Mouse (Mus musculus): ENCODE data around the gene Ccdc85c. TPM values are rescaled to one million over a fixed set of nuclear protein-coding genes. Genes with fewer than 3 reads are reported as not detected.
A peak's percentile ranks its signal among the peaks of the same experiment; 100 is the strongest.

Gene Ccdc85c
- polyA plus RNA-seq, 1 experiment: 6.6 TPM

- H3K79me2 ChIP-seq (ENCODE audit: control insufficient read depth, insufficient read depth): no peaks in the 10 kb centered on the region
- peak overlapping the region; percentile 87 for H3K4me2 ChIP-seq (ENCODE audit: low read depth)
- H3K36me3 ChIP-seq (ENCODE audit: control insufficient read depth, insufficient read depth): no peaks in the 10 kb centered on the region
- peak; percentile 31 for TF ChIP-seq POLR2A (IDR thresholded peaks at IDR 0.05; ENCODE audit: insufficient read length, low read depth)
- peak; percentile 11 for TF ChIP-seq E2F4 (IDR thresholded peaks at IDR 0.05; ENCODE audit: insufficient read depth)
- TF ChIP-seq REST (IDR thresholded peaks at IDR 0.05; ENCODE audit: insufficient read depth, insufficient read length): no peak
- H3ac ChIP-seq (ENCODE audit: control insufficient read depth, insufficient read length): peak overlapping the region; percentile 38
- no peaks in the 10 kb centered on the region for H3K27me3 ChIP-seq (ENCODE audit: control insufficient read depth, insufficient read depth, insufficient read length)
- H3K4me3 ChIP-seq: peak overlapping the region; percentile 52
Measured at GRCm38 (mm10) chr12:108275508-108275890, 274 bp upstream of the Ccdc85c start.

- H3K4me3 ChIP-seq: peak overlapping the region; percentile 52
- TF ChIP-seq SRF (IDR thresholded peaks at IDR 0.05; ENCODE audit: control insufficient read depth, insufficient read length, low read depth) (no peak), TCF3 (IDR thresholded peaks at IDR 0.05; ENCODE audit: insufficient read length, low read depth) (no peak), TCF12 (IDR thresholded peaks at IDR 0.05; ENCODE audit: insufficient read depth, poor library complexity, severe bottlenecking) (no peak), POLR2AphosphoS2 (IDR thresholded peaks at IDR 0.05; ENCODE audit: insufficient read length, low read depth) (no peak), E2F4 (IDR thresholded peaks at IDR 0.05; ENCODE audit: insufficient read depth) (no peak), MYOG (IDR thresholded peaks at IDR 0.05; ENCODE audit: control insufficient read depth in 1 of 3, insufficient read depth in 1 of 3, insufficient read length in 2 of 3, low read depth in 2 of 3) (no peak), USF1 (IDR thresholded peaks at IDR 0.05; ENCODE audit: low read depth) (no peak), REST (IDR thresholded peaks at IDR 0.05; ENCODE audit: insufficient read depth, insufficient read length) (no peak), MYOD1 (IDR thresholded peaks at IDR 0.05; ENCODE audit: control insufficient read depth in 1 of 3, insufficient read length in 2 of 3, low read depth in 2 of 3) (no peak), MAX (IDR thresholded peaks at IDR 0.05; ENCODE audit: low read depth) (no peak)
- no peak overlapping the region for H3K4me2 ChIP-seq (ENCODE audit: low read depth)
- no peaks in the 10 kb centered on the region for H3K27me3 ChIP-seq (ENCODE audit: control insufficient read depth, insufficient read depth, insufficient read length)
- peak overlapping the region; percentile 38 for H3ac ChIP-seq (ENCODE audit: control insufficient read depth, insufficient read length)
- no peaks in the 10 kb centered on the region for H3K36me3 ChIP-seq (ENCODE audit: control insufficient read depth, insufficient read depth)
- no peaks in the 10 kb centered on the region for H3K79me2 ChIP-seq (ENCODE audit: control insufficient read depth, insufficient read depth)
Measured at GRCm38 (mm10) chr12:108274313-108274595, 971 bp downstream of the Ccdc85c start.

- no peak for TF ChIP-seq E2F4 (IDR thresholded peaks at IDR 0.05; ENCODE audit: insufficient read depth)
- TF ChIP-seq MYOD1 (IDR thresholded peaks at IDR 0.05; ENCODE audit: control insufficient read depth in 1 of 3, insufficient read length in 2 of 3, low read depth in 2 of 3): no peak
- no peaks in the 10 kb centered on the region for H3K79me2 ChIP-seq (ENCODE audit: control insufficient read depth, insufficient read depth)
- H3K4me3 ChIP-seq: peak overlapping the region; percentile 52
- H3K27me3 ChIP-seq (ENCODE audit: control insufficient read depth, insufficient read depth, insufficient read length): no peaks in the 10 kb centered on the region
- H3ac ChIP-seq (ENCODE audit: control insufficient read depth, insufficient read length): no peak overlapping the region
- H3K36me3 ChIP-seq (ENCODE audit: control insufficient read depth, insufficient read depth): no peaks in the 10 kb centered on the region
- peak overlapping the region; percentile 36 for H3K4me2 ChIP-seq (ENCODE audit: low read depth)
Measured at GRCm38 (mm10) chr12:108273466-108274312, 1.5 kb downstream of the Ccdc85c start.

GRCm38 (mm10) chr12:108272143-108272635 lies 3.0 kb downstream of the Ccdc85c start:
- H3K36me3 ChIP-seq (ENCODE audit: control insufficient read depth, insufficient read depth): no peaks in the 10 kb centered on the region
- TF ChIP-seq USF1 (IDR thresholded peaks at IDR 0.05; ENCODE audit: low read depth) (no peak), MYOG (IDR thresholded peaks at IDR 0.05; ENCODE audit: control insufficient read depth in 1 of 3, insufficient read depth in 1 of 3, insufficient read length in 2 of 3, low read depth in 2 of 3) (no peak), REST (IDR thresholded peaks at IDR 0.05; ENCODE audit: insufficient read depth, insufficient read length) (no peak), POLR2A (IDR thresholded peaks at IDR 0.05; ENCODE audit: insufficient read length, low read depth) (no peak), SRF (IDR thresholded peaks at IDR 0.05; ENCODE audit: control insufficient read depth, insufficient read length, low read depth) (no peak), POLR2AphosphoS2 (IDR thresholded peaks at IDR 0.05; ENCODE audit: insufficient read length, low read depth) (no peak), TCF3 (IDR thresholded peaks at IDR 0.05; ENCODE audit: insufficient read length, low read depth) (no peak), CEBPB (IDR thresholded peaks at IDR 0.05; ENCODE audit: insufficient read depth, poor library complexity, severe bottlenecking) (no peak), TCF12 (IDR thresholded peaks at IDR 0.05; ENCODE audit: insufficient read depth, poor library complexity, severe bottlenecking) (no peak), MAX (IDR thresholded peaks at IDR 0.05; ENCODE audit: low read depth) (no peak)
- H3K4me2 ChIP-seq (ENCODE audit: low read depth): no peak overlapping the region
- H3ac ChIP-seq (ENCODE audit: control insufficient read depth, insufficient read length): no peak overlapping the region
- H3K4me3 ChIP-seq: no peak overlapping the region
- no peaks in the 10 kb centered on the region for H3K79me2 ChIP-seq (ENCODE audit: control insufficient read depth, insufficient read depth)
- no peaks in the 10 kb centered on the region for H3K27me3 ChIP-seq (ENCODE audit: control insufficient read depth, insufficient read depth, insufficient read length)

- Histone ChIP-seq H3K79me2 (ENCODE audit: control insufficient read depth, insufficient read depth) (no peaks in the 10 kb centered on the region), H3K27me3 (ENCODE audit: control insufficient read depth, insufficient read depth, insufficient read length) (no peaks in the 10 kb centered on the region), H3K4me2 (ENCODE audit: low read depth) (no peak overlapping the region), H3K36me3 (ENCODE audit: control insufficient read depth, insufficient read depth) (no peaks in the 10 kb centered on the region), H3ac (ENCODE audit: control insufficient read depth, insufficient read length) (no peak overlapping the region), H3K4me3 (no peak overlapping the region)
- no peak for TF ChIP-seq MYOG (IDR thresholded peaks at IDR 0.05; ENCODE audit: control insufficient read depth in 1 of 3, insufficient read depth in 1 of 3, insufficient read length in 2 of 3, low read depth in 2 of 3)
- TF ChIP-seq REST (IDR thresholded peaks at IDR 0.05; ENCODE audit: insufficient read depth, insufficient read length): no peak
- no peak for TF ChIP-seq SRF (IDR thresholded peaks at IDR 0.05; ENCODE audit: control insufficient read depth, insufficient read length, low read depth)
- TF ChIP-seq TCF3 (IDR thresholded peaks at IDR 0.05; ENCODE audit: insufficient read length, low read depth): no peak
- TF ChIP-seq MAX (IDR thresholded peaks at IDR 0.05; ENCODE audit: low read depth): no peak
- no peak for TF ChIP-seq MYOD1 (IDR thresholded peaks at IDR 0.05; ENCODE audit: control insufficient read depth in 1 of 3, insufficient read length in 2 of 3, low read depth in 2 of 3)
- TF ChIP-seq E2F4 (IDR thresholded peaks at IDR 0.05; ENCODE audit: insufficient read depth): no peak
- TF ChIP-seq POLR2A (IDR thresholded peaks at IDR 0.05; ENCODE audit: insufficient read length, low read depth): no peak
- TF ChIP-seq USF1 (IDR thresholded peaks at IDR 0.05; ENCODE audit: low read depth): no peak
- no peak for TF ChIP-seq CEBPB (IDR thresholded peaks at IDR 0.05; ENCODE audit: insufficient read depth, poor library complexity, severe bottlenecking)
- no peak for TF ChIP-seq TCF12 (IDR thresholded peaks at IDR 0.05; ENCODE audit: insufficient read depth, poor library complexity, severe bottlenecking)
- TF ChIP-seq POLR2AphosphoS2 (IDR thresholded peaks at IDR 0.05; ENCODE audit: insufficient read length, low read depth): no peak
Measured at GRCm38 (mm10) chr12:108271351-108272142, 3.7 kb downstream of the Ccdc85c start.

All from myocyte (in vitro differentiated cells).